Mouse (Mus musculus) liver, embryonic 14.5 days (tissue): ENCODE results near the gene Fam189a2. TPM values are rescaled to one million over a fixed set of nuclear protein-coding genes. Genes with fewer than 3 reads are reported as not detected.

ENCODE experiments used
- ATAC-seq: fragments of 200-750 bp; cut with Nextera tagmentation; 2 replicates; pipeline ENCODE4 v1.8.0; 2017; ENCODE audit warnings: moderate number of reproducible peaks, mild to moderate bottlenecking, moderate library complexity; ENCODE audit not compliant: insufficient read depth
- DNase-seq, 3 experiments: peaks; one replicate each; pipeline ENCODE4 v3.0.0-alpha.2; 2012 to 2013; ENCODE audit warnings: low read depth in 3 of 3, low spot score in 3 of 3
- H3K27ac ChIP-seq: fragments of 300-500 bp; sonication (generic); 2 replicates; pipeline ENCODE4 v1.5.1; 2014; ENCODE audit warnings: moderate library complexity, mild to moderate bottlenecking, control low read depth, inconsistent platforms
- H3K27me3 ChIP-seq: fragments of 300-500 bp; sonication (generic); 2 replicates; pipeline ENCODE4 v1.6.1; 2014; ENCODE audit warnings: mild to moderate bottlenecking, low read length, moderate library complexity; ENCODE audit not compliant: control insufficient read depth, insufficient read depth
- H3K36me3 ChIP-seq: fragments of 300-500 bp; sonication (generic); replicated peaks from 2 replicates; pipeline ENCODE4 v1.6.1; 2014; ENCODE audit warnings: low read depth; ENCODE audit not compliant: control insufficient read depth, insufficient read depth
- H3K4me1 ChIP-seq, 2 experiments: fragments of 200-500 bp in 1 of 2; fragments of 300-500 bp in 1 of 2; sonication (generic) in 1 of 2; replicated peaks; 2 replicates each; pipeline ENCODE4 v1.6.1; 2012 to 2014; ENCODE audit warnings: antibody characterized with exemption in 1 of 2, inconsistent platforms in 1 of 2, low read length in 1 of 2; ENCODE audit not compliant: control insufficient read depth in 2 of 2, insufficient read depth in 2 of 2
- H3K4me2 ChIP-seq: fragments of 300-500 bp; sonication (generic); 2 replicates; pipeline ENCODE4 v1.6.1; 2014; ENCODE audit warnings: low read depth, mild to moderate bottlenecking, control low read depth, moderate library complexity
- H3K4me3 ChIP-seq, 2 experiments: fragments of 200-500 bp in 1 of 2; fragments of 300-500 bp in 1 of 2; sonication (generic) in 1 of 2; 2 replicates each; pipeline ENCODE4 v1.5.1; 2012 to 2014; ENCODE audit warnings: low read depth in 2 of 2, low read length in 2 of 2, mild to moderate bottlenecking in 2 of 2, control low read depth in 1 of 2, inconsistent platforms in 1 of 2, moderate library complexity in 1 of 2; ENCODE audit not compliant: insufficient read depth in 1 of 2
- H3K9ac ChIP-seq: fragments of 300-500 bp; sonication (generic); replicated peaks from 2 replicates; pipeline ENCODE4 v1.6.1; 2014; ENCODE audit warnings: mild to moderate bottlenecking, control low read depth, moderate library complexity
- H3K9me3 ChIP-seq: fragments of 300-500 bp; sonication (generic); 2 replicates; pipeline ENCODE4 v1.6.1; 2016; ENCODE audit warnings: low read length, mixed read lengths; ENCODE audit not compliant: control insufficient read depth
- CTCF ChIP-seq: IDR thresholded peaks from 2 replicates; pipeline ENCODE4 v1.5.1; 2016; ENCODE audit warnings: antibody characterized with exemption, low read depth, control low read depth
- EP300 ChIP-seq: IDR thresholded peaks from 2 replicates; pipeline ENCODE4 v1.6.1; 2016; ENCODE audit warnings: antibody characterized with exemption, low read depth
- WGBS: fragments of 180-500 bp; shearing (Covaris S2); extraction: QIAGEN DNeasy Blood & Tissue Kit; methylation state at CpG from one replicate; pipeline ENCODE4 v1.1.7; 2014; ENCODE audit not compliant: insufficient replicate concordance; 5-methylcytosine and 5-hydroxymethylcytosine counted together
- polyA plus RNA-seq, 2 experiments: library from polyadenylated mRNA; depleted of rRNA in 1 of 2; stranded (reverse) in 1 of 2; unstranded in 1 of 2; fragments of >200 nt; fragmentation: Nextera tagmentation in 1 of 2; extraction: Ambion mirVana in 1 of 2; gene quantifications; 2 replicates each; pipeline versions ENCODE4 v1.2.1 to v1.2.3; 2012 to 2014

Fam189a2 gene
- polyA plus RNA-seq, 2 experiments = 0.32 TPM; not detected in 1

DNA sequence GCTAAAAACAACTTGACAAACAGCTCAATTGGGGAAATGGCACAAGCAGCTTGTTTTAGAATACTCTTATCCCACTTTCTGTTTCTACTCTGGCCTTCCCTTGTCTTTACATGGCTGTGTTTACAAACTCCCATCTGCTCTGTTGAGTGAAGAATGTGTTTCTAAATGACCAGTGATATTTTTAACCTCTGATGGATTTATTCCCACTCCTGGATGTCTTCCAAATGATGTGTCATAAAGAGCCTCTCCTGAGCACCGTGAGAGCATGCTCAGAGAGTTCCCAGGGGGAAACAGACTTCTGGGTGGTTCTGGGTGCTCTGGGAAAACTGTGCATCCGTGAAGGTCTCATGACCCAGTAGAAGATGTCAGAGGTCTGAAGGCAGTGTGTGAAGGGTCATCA lies 24.1 kb upstream of the Fam189a2 start:
- Histone ChIP-seq H3K9ac (no peak overlapping the region), H3K36me3 (no peaks in the 10 kb centered on the region), H3K4me1 (no peaks in the 10 kb centered on the region), H3K4me3 (no peak overlapping the region), H3K4me2 (no peak overlapping the region), H3K9me3 (no peaks in the 10 kb centered on the region), H3K27ac (no peak overlapping the region), H3K27me3 (no peaks in the 10 kb centered on the region)
- TF ChIP-seq EP300 (no peak), CTCF (no peak)
- DNase-seq (no peak), ATAC-seq (no peak)
- WGBS = 55% methylated on average over 2 of the region's 2 CpGs

- H3K27me3 ChIP-seq = no peaks in the 10 kb centered on the region
- DNase-seq = no peak
- H3K27ac ChIP-seq = no peak overlapping the region
- 54% methylated on average over 5 of the region's 5 CpGs for WGBS
- H3K36me3 ChIP-seq = no peaks in the 10 kb centered on the region
- H3K4me2 ChIP-seq = no peak overlapping the region
- H3K9me3 ChIP-seq = no peaks in the 10 kb centered on the region
- H3K9ac ChIP-seq = no peak overlapping the region
- TF ChIP-seq EP300 = no peak
- H3K4me1 ChIP-seq = no peaks in the 10 kb centered on the region
- H3K4me3 ChIP-seq = no peak overlapping the region
- no peak for ATAC-seq
These were observed 23.4 kb upstream of the Fam189a2 start for GRCm38 (mm10) chr19:24054265-24054664.

GRCm38 (mm10) chr19:24050514-24050913 lies 19.7 kb upstream of the Fam189a2 start:
- H3K27ac ChIP-seq = no peak overlapping the region
- H3K27me3 ChIP-seq = no peaks in the 10 kb centered on the region
- WGBS = 33% methylated on average over 2 of the region's 2 CpGs
- no peak overlapping the region for H3K4me2 ChIP-seq
- DNase-seq (no peak), ATAC-seq (no peak)
- H3K4me1 ChIP-seq = no peaks in the 10 kb centered on the region
- H3K9me3 ChIP-seq = no peaks in the 10 kb centered on the region
- no peak for TF ChIP-seq CTCF
- TF ChIP-seq EP300 = no peak
- no peaks in the 10 kb centered on the region for H3K36me3 ChIP-seq
- no peak overlapping the region for H3K9ac ChIP-seq
- no peak overlapping the region for H3K4me3 ChIP-seq

DNA sequence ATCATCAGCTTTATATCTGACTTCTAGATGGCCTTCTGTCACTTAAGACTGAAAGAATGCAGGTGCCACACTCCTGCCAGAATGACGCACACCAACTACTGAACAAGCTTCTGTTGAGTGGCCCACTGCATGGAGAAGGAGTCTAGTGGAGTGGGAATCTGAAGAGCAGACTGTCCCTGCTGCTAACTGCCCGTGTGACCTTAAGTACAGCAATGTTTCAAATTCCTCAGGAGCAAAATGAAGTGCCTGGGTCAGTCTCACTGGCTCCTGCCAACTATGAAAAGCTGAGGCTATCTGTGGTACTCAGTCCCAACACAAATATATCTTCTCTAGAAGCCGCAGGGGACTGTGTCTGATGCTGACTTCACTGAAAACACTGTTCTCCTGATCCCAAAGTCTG lies 18.5 kb upstream of the Fam189a2 start:
- no peak overlapping the region for H3K9ac ChIP-seq
- H3K27me3 ChIP-seq = no peaks in the 10 kb centered on the region
- no peak for DNase-seq
- WGBS = 61% methylated on average over 3 of the region's 3 CpGs
- TF ChIP-seq CTCF (no peak), EP300 (no peak)
- no peaks in the 10 kb centered on the region for H3K9me3 ChIP-seq
- no peak overlapping the region for H3K4me3 ChIP-seq
- H3K36me3 ChIP-seq = no peaks in the 10 kb centered on the region
- H3K4me2 ChIP-seq = no peak overlapping the region
- no peak overlapping the region for H3K27ac ChIP-seq
- no peaks in the 10 kb centered on the region for H3K4me1 ChIP-seq
- no peak for ATAC-seq

- Histone ChIP-seq H3K4me3 (no peak overlapping the region), H3K27me3 (no peaks in the 10 kb centered on the region), H3K9ac (no peak overlapping the region), H3K4me2 (no peak overlapping the region), H3K4me1 (no peaks in the 10 kb centered on the region), H3K27ac (no peak overlapping the region), H3K9me3 (no peaks in the 10 kb centered on the region), H3K36me3 (no peaks in the 10 kb centered on the region)
- TF ChIP-seq EP300 = no peak
- TF ChIP-seq CTCF = no peak
- DNase-seq = no peak
- WGBS = 72% methylated on average over 10 of the region's 10 CpGs
- ATAC-seq = no peak
These were observed 15.7 kb upstream of the Fam189a2 start for GRCm38 (mm10) chr19:24046395-24046993.

GRCm38 (mm10) chr19:24042387-24042786 lies 11.6 kb upstream of the Fam189a2 start:
- Histone ChIP-seq H3K9me3 (no peaks in the 10 kb centered on the region), H3K9ac (no peak overlapping the region), H3K36me3 (no peaks in the 10 kb centered on the region), H3K4me1 (no peaks in the 10 kb centered on the region), H3K4me2 (no peak overlapping the region), H3K4me3 (no peak overlapping the region), H3K27ac (no peak overlapping the region), H3K27me3 (no peaks in the 10 kb centered on the region)
- TF ChIP-seq EP300 (no peak), CTCF (no peak)
- 72% methylated on average over 2 of the region's 2 CpGs for whole genome bisulfite sequencing
- ATAC-seq (no peak), DNase-seq (no peak)
